Mouse (Mus musculus) CH12F3 (cell line): ENCODE results near the gene Kank4.
"Not testable (repeated sequence)": the region's sequence is repeated elsewhere in the genome, so short reads cannot be mapped to it uniquely, and the experiment has no call there.

Source experiments
- in situ Hi-C: fragments of 300-500 bp; cut with MboI; formaldehyde crosslinking; loops from 2 replicates; pipeline ENCODE4 v1.14.3; 2020; ENCODE audit warnings: low sequenced_read_pairs

The Kank4 gene

DNA sequence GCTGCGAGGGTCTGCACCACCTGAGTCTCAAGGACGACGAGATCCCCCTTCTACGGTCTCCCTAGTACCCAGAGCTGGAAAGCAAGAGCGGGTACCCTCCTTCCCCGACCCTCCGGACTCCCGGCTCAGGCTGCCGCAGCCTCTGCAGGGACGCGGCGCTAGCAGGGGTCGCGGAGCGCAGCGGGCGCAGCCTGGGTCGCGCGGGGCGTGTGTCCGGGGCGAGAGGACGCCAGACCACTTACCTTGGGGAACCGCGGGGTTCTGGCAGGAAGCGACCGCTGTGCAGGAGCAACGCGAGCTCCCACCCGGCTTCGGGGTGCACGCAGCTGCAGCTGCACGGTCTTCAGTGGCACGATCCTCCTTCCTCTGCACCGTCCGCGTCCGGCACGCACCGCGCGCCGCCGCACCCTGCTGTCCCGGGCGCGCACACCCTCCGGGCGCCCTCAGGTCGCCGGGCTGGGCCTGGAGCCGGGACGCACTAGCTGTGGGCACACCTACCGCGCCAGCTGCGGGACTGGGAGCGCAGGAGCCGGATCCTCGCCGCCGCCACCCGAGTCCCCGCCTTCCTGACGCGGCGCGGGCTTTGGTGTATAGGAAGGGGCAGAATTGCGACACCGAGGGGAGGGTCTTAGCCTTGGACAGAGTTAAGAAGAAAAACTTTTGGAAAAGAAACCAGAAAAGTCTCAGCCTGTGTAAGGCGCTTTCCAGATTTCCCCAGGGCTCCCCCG, at the start of gene Kank4:
Kank4 (minus strand) TSS at position 354 of the 728 bp plus-strand sequence.
- in situ Hi-C loops: no loop called here

- in situ Hi-C loops: no loop called here
These were observed 48.3 kb upstream of the Kank4 start for GRCm38 (mm10) chr4:98865386-98866237.

DNA sequence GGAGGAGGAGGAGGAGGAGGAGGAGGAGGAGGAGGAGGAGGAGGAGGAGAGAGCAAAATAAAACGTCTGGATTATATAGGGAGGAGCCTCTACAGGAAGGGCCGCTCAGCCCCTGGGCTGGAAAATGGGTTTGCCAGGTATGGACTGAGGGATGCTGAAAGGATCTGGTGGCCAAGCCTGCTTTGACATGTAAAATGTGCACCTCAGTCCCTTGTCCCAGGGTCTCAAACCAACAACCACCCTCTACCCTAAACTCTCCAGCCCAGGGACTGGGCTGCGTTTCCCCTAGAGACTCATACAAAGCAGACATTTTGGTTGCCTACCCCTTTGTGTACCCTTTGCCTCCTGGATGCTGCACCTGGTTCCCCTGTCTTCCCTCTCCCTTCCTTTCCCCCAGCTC, 47.2 kb upstream of the Kank4 start:
- in situ Hi-C loops: no loop called here

DNA sequence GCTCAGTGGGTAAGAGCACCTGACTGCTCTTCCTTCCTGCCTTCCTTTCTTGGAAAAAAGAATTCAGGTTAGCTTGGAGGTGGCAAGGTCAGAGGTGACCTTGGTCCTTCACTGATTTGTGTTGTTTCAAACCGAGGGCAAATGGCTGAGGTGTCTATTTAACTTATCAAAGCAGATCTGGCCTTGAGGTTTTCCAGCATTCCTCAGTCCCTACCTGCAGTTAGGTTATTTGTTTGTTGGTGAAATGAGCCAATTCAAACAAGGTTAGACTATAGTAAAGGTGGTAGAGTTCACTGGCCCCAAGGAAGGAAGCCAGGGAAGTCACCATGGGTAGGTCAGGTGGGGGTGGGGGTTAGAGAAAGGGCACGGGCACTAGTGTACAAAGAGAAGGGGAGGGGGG, 46.8 kb upstream of the Kank4 start:
- in situ Hi-C loops: no loop called here

DNA sequence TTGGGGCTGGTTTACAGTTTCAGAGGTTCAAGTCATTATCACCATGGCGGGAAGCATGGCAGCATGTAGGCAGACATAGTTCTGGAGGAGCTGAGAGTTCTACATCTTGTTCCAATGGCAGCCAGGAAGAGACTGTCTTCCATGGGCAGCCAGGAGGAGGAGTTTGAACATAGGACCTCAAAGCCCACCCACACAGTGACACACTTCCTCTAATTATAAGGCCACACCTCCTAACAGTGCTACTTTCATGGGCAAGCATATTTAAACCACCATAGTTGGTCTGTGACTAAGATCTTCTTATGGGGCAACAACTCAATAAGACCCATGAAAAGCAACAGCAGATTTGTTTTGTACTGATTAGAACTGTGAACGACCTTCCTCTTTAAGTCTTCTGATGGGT, 46.1 kb upstream of the Kank4 start:
- in situ Hi-C loops: no loop called here

- in situ Hi-C loops: no loop called here
These were observed 41.0 kb upstream of the Kank4 start for GRCm38 (mm10) chr4:98858151-98858855.

DNA sequence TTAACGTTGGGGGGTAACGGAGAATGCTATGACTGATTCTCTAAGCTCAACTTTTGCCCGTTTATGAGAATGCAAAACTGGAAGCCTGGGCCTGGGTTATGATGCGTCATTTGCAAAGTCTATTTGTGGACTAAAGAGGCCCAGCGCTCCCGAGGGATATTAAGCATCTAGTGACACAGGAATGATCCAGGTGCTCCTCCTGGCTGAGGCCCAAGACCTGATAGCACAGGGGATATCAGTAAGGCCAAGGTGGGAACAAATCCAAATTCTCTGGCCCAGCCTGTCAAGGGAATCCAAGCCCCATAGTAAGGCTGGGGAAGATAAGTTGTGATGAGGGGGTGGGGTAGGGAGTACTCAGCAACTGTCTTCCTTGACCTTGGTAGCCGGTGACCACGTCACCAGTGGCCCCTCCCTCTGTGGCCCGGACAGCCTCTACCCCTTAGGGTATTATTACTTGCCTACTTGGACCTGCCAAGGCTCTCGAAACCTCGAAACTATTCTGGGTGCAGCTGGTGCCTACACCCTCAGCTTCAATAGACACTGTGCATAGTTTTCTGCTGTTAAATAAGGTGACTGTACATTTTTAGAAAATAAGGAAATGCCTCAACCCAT, 39.8 kb upstream of the Kank4 start:
- in situ Hi-C loops: no loop called here

- in situ Hi-C loops: no loop called here
These were observed 36.6 kb upstream of the Kank4 start for GRCm38 (mm10) chr4:98853926-98854325.

GRCm38 (mm10) chr4:98850485-98850884, 33.1 kb upstream of the Kank4 start:
- in situ Hi-C loops: not testable (repeated sequence)

DNA sequence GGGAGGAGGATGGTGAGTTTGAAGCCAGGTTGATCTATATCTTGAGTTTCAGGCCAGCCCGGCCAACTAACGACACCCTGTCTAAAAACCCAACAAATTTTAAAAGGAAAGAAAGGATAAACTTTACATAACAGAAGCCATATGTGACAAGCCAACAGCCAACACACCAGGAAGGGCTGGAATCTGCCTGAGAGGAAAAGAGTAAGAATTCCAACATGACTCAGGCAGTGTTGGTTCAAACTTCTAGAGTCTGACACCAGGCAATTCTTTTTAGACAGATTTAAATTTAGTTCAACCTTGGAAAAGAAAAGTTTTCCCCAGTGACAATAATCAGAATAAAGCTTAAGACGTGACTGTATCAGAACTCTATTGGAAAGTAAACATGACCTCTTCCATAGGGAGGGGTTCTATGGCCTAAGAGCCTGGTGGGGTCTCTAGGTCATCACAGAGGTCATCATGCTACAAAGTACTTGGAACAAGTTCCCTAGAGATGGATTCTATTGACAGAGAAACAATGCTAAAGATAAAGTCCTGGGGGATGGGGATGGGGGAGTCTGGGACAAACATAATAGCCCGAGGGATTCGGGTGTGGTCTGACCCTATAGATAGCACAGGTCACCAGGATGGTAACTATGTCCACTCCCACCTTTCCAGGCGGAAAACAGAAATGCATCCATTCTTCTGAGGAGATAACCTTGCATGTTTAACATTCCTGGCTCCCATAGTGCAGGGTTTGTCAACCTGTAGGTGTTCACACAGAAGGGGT, 30.0 kb upstream of the Kank4 start:
- in situ Hi-C loops: no loop called here

DNA sequence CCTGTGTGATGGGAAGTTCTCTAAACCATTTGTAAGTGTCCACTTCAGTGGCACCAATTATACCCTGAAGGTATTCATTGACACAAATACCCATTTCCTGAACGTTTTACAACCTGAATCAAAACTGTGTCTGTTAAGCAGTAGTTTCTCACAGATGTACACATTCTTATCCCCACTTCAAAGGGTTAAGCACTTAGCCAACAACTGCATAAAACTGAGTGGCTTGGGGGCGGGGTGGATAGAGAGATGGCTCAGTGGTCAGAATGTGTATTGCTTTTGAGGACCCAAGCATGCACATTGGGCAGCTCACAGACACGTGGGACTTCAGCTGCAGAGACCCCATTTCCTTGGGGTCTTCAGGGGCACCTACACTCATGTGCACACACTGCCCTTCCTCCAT, 29.1 kb upstream of the Kank4 start:
- in situ Hi-C loops: no loop called here

DNA sequence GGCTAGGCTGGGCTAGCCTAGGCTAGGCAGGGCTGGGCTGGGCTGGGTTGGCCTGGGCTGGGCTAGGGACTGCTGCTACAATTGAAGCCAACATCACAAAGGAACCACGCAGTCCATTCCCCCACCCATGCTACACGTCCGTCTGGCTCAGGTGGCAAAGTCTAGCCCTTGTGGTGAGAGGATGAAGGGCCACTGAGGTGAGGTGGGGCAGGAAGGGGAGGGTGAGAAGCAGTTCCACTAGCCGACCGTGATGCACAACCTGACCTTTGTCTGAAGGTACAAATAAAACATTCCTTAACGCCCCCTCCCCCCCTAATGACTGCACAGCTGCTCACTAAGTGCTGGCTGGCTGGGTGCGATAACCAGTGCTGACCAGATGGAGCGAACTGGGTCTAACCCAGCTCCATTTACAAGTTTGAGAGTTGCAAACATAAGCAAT, 28.4 kb upstream of the Kank4 start:
- in situ Hi-C loops: no loop called here

- in situ Hi-C loops: no loop called here
These were observed 27.9 kb upstream of the Kank4 start for GRCm38 (mm10) chr4:98845201-98845600.

DNA sequence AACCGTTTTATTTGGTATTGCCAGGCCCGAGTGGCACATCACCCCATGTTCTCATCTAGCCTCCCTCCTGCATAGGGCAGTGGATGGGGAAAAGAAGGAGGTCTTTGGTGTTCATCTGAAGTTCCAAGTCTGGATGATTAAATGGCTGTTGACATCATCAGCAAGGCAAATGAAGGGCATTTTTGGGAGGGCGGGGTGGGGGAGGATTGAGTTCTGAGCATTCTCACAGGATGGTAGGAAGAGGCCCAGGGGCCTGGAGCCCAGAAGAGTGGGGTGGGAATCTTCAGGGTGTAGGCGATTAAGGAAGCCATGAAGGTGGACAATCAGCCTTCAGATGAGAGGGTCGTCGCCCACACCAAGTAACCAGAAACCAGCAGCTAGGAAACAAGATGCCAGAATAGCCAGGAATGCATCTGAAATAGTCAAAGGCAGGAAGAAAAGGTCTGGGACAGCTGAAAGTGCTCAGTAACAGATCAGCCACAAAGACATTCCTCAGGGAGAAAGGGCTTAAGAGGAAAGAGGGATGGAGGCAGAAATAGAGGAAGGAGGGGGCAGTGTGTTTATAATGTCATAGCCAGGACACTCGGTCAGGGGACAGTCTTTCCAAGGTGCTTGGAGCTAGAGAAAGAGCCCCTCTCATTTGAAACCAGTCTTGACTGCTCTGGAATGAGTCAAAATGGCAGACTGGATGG, 26.7 kb upstream of the Kank4 start:
- in situ Hi-C loops: no loop called here

DNA sequence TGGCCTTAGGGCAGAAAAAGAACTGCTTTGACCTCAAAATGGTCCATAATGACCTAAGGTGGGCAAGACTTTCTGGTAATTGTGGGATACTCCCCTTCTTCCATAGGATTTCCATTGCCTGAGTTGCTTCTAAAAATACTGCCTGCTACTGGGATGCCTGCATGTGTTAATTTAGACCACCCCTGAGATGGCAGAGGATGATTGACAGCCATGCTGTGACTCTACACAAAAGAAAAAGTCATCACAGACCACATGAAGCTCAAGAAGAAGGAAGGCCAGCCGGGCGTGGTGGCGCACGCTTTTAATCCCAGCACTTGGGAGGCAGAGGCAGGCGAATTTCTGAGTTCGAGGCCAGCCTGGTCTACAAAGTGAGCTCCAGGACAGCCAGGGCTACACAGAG, 23.9 kb upstream of the Kank4 start:
- in situ Hi-C loops: not testable (repeated sequence)

DNA sequence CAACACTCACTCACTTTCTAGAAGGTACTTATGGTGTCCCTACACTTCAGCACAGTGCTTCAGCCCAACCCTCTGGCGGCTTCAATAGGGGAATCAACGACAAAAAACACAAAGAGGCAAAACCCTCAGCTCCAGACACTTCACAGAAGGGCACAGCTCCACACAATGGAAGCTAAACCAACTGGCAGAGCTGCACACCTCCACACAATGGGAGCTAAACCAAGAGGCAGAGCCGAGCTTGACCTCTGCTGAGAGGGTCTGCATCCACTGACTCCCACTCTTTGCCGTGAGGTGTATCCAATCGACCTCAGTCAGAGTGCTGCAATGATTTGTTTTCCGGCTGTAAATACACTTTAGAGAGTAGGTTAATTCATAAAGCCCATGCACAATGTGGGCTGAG, 23.2 kb upstream of the Kank4 start:
- in situ Hi-C loops: no loop called here

DNA sequence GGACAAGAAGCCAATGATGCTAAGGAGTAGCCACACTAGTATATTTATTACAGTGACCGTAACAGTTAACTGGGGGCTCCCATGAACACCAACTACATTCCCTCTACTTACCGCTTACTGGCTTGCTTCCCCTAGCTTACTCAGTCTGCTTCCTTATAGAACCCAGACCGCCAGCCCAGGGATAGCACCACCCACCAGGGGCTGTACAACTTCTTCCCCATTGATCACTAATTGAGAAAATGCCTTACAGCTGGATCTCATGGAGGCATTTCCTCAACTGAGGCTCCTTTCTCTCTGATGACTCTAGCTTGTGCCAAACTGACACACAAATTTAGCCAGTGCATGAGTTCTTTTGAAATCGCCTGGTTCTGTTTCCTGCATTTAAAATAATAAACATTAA, 21.6 kb upstream of the Kank4 start:
- in situ Hi-C loops: no loop called here

DNA sequence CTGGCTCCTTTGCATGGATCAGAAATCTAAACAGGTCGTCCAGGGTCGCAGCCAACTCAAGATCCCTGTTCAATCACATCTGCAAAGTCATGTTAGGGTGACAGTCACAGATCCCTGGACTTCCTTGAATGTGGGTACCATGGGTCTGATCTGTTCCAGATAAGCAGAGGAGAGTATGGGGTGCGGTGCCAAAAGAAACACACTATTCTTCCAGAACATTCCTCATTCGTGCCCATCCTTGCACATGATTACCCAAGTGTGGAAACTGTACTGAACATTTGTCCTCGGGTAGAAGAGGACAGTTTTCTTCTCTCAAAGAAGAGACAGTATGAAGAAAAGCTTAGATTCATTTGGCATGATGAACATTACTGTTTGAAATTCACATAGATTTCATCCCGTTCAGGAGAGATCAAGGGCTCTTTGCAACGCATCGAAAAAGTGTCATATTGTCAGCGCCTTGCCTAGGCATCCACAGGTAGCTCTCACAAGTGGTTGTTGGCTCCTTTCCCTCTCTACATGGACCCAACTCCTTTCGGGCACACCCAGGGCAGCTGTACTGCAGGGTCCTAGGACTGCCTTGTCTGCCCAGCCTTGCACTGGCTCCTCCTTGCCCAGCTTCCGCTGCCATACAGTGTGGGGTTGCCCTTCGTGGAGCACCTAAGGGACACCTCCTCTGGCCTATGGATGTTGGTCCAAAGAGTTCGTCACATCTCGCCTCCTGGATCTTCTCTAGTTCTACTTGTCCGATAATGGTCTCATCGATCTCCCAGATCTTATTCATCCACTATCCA, 20.6 kb upstream of the Kank4 start:
- in situ Hi-C loops: no loop called here

DNA sequence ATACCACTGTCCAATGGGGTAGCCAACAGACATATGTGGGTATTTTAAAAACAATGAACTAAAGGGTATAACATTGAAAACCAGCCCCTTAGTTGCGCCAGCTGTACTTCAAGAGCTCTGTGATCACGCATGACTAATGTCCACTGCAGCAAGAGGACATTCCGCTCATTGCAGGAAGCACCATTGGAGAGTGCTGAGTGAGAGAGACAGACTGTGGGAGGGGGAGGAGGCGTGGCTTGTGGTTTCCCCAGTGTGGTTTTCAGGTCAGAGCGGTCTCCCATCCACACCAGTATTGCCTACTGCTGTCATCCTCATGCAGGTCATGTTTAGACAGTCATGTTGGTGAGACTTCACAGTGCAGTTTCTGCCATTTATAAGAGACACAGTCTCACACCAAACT, 19.2 kb upstream of the Kank4 start:
- in situ Hi-C loops: no loop called here
